Mouse (Mus musculus): Measurements from ENCODE around the gene Ddhd1. TPM values are rescaled to one million over a fixed set of nuclear protein-coding genes. Genes with fewer than 3 reads are reported as not detected.

Ddhd1 gene
- polyA plus RNA-seq, 1 experiment from 2014 or later, result 28.4 TPM

DNA sequence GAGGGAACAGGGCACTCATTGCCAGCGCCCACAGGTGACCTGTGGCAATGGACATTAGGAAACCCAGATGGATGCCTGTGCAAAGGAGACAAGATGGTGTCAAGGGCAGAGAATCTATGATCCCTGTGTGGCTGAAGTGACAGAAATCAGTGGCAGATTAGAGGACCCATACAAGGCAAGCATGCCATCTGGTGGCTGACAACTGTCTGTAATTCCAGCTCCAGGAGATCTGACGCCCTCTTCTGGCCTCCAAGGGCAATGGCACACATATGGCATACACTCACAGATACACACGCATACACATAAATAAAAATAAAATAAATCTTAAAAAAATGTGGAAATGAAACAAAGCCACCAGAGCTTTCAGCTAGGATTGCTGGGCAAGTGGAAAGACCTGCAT, 109.8 kb downstream of the Ddhd1 start:
- no peak overlapping the region for H3K4me2 ChIP-seq (replicated peaks)
- WGBS, result 75% methylated on average over 3 of the region's 3 CpGs

DNA sequence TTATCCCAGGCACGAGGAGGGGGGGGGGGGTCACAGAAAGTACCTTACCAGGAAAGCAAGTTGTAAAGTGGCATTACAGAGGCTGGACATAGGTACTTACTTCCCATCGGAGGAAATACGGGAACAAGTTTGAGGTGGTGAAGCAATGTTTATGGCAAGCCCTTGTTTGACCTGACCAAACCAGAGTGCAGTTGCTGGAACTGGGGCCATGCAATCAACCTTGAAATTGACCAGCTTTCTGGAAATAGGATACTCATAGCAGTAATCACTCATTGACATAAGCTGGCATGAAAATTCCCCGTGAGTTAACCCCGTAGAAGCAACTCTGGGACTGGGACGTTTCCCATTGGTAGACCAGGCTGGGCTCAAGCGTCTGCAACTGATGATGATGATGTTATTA, 113.0 kb downstream of the Ddhd1 start:
- H3K4me1 ChIP-seq (replicated peaks; ENCODE audit: control insufficient read depth, insufficient read depth, low read length), result no peaks in the 10 kb centered on the region
- WGBS, result 90% methylated on average over 7 of the region's 7 CpGs
- H3K9me3 ChIP-seq (ENCODE audit: control insufficient read depth, low read length), result no peaks in the 10 kb centered on the region
- H3K36me3 ChIP-seq (replicated peaks; ENCODE audit: control insufficient read depth, insufficient read depth), result no peaks in the 10 kb centered on the region
- ATAC-seq (ENCODE audit: low FRiP score) (no peak), DNase-seq (ENCODE audit: low spot score) (no peak)
- H3K4me2 ChIP-seq (replicated peaks), result no peak overlapping the region
- no peaks in the 10 kb centered on the region for H3K27me3 ChIP-seq (ENCODE audit: control insufficient read depth, insufficient read depth, low read length)
- H3K9ac ChIP-seq, result no peak overlapping the region
- H3K4me3 ChIP-seq (replicated peaks; ENCODE audit: low read length), result no peak overlapping the region
- no peak overlapping the region for H3K27ac ChIP-seq

More for the DNA sequence above, 109.8 kb downstream of the Ddhd1 start:
- ATAC-seq (ENCODE audit: low FRiP score), result no peak
- no peaks in the 10 kb centered on the region for H3K27me3 ChIP-seq (ENCODE audit: control insufficient read depth, insufficient read depth, low read length)
- no peaks in the 10 kb centered on the region for H3K4me1 ChIP-seq (replicated peaks; ENCODE audit: control insufficient read depth, insufficient read depth, low read length)
- no peaks in the 10 kb centered on the region for H3K36me3 ChIP-seq (replicated peaks; ENCODE audit: control insufficient read depth, insufficient read depth)
- no peak for DNase-seq (ENCODE audit: low spot score)
- no peaks in the 10 kb centered on the region for H3K9me3 ChIP-seq (ENCODE audit: control insufficient read depth, low read length)
- no peak overlapping the region for H3K4me3 ChIP-seq (replicated peaks; ENCODE audit: low read length)
- H3K27ac ChIP-seq, result no peak overlapping the region
- H3K9ac ChIP-seq, result no peak overlapping the region

- no peaks in the 10 kb centered on the region for H3K4me1 ChIP-seq (replicated peaks; ENCODE audit: control insufficient read depth, insufficient read depth, low read length)
- H3K4me3 ChIP-seq (replicated peaks; ENCODE audit: low read length), result no peak overlapping the region
- H3K27me3 ChIP-seq (ENCODE audit: control insufficient read depth, insufficient read depth, low read length), result no peaks in the 10 kb centered on the region
- H3K9ac ChIP-seq, result no peak overlapping the region
- no peaks in the 10 kb centered on the region for H3K9me3 ChIP-seq (ENCODE audit: control insufficient read depth, low read length)
- no peak overlapping the region for H3K4me2 ChIP-seq (replicated peaks)
- DNase-seq (ENCODE audit: low spot score) (no peak), ATAC-seq (ENCODE audit: low FRiP score) (no peak)
- no peaks in the 10 kb centered on the region for H3K36me3 ChIP-seq (replicated peaks; ENCODE audit: control insufficient read depth, insufficient read depth)
- no peak overlapping the region for H3K27ac ChIP-seq
- WGBS, result 79% methylated on average over 5 of the region's 6 CpGs
Measured at GRCm38 (mm10) chr14:45544026-45544425, 113.9 kb downstream of the Ddhd1 start.

DNA sequence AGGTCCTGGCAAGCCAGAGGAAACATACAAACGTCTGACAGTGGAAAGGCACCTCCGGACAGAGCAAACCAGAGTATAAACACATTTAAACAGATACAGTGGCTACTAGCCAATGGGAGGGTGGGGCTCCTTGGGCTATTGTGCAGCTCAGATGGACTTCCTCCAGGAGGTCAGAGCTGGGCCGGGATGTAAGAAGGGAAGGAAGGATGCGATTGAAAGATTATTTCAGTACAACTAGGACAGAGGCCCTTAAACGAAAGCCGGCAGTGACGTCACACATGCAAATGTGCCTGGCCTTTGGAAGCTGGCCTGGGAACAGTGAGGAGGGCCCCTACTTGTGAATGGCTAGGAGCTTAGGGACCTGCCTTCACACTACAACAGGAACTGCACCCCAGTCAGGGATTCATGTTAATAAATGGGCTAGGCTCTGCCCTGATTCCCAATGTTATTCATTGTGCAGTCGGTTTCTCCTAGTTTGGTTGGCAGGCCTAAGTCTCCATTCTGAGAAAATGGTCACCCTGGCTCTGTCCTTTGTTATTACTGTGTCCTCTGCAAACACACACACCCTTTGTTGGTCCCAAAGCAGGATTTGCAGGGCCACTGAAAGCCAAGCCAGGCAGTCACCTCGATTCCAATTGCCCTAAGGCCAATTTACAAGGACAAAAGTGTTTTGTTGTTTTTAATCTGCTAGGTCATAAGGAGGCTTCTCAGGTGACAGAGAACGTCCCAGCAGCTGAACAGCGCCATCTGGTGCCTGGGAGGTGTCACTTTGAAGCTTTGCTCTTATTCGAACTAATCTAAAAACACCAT, 118.1 kb downstream of the Ddhd1 start:
- Histone ChIP-seq H3K36me3 (replicated peaks; ENCODE audit: control insufficient read depth, insufficient read depth) (no peaks in the 10 kb centered on the region), H3K4me3 (replicated peaks; ENCODE audit: low read length) (no peak overlapping the region), H3K27ac (0 out of 2 replicates have a peak overlapping the region, but pooled peaks have one; percentile 2), H3K4me2 (replicated peaks) (no peak overlapping the region), H3K9me3 (ENCODE audit: control insufficient read depth, low read length) (no peaks in the 10 kb centered on the region), H3K9ac (no peak overlapping the region), H3K27me3 (ENCODE audit: control insufficient read depth, insufficient read depth, low read length) (no peaks in the 10 kb centered on the region), H3K4me1 (replicated peaks; ENCODE audit: control insufficient read depth, insufficient read depth, low read length) (no peaks in the 10 kb centered on the region)
- peak; percentile 60; the same call in 1 of the 2 replicates for ATAC-seq (ENCODE audit: low FRiP score)
- peak; percentile 79 for DNase-seq (ENCODE audit: low spot score)
- 45% methylated on average over 12 of the region's 12 CpGs for WGBS

Small RNAs within 50 kb of the gene (microRNA-seq; reads per million reads assigned to microRNA genes)
- 0.81 reads per million for gene Mir5131

Other genes with a start within 250 kb of the Ddhd1 start
- gene Fermt2, start 128.0 kb downstream of the Ddhd1 start, polyA plus RNA-seq (2014; fragmentation: Nextera tagmentation; extraction: Ambion mirVana), result 63.9 and 71.1 TPM in 2 replicates